Mouse (Mus musculus): ENCODE data around the gene Hoxa9. TPM values are rescaled to one million over a fixed set of nuclear protein-coding genes. Genes with fewer than 3 reads are reported as not detected.

Hoxa9 gene
- total RNA-seq, 2 experiments from 2014 or later: not detected

GRCm38 (mm10) chr6:52180726-52181125, 50.2 kb downstream of the Hoxa9 start:
- intact Hi-C loops (cut with DNase I): no loop called here
- no peak for DNase-seq (ENCODE audit: extremely low spot score in 1 of 2, low spot score in 2 of 2)

GRCm38 (mm10) chr6:52180213-52180710, 50.6 kb downstream of the Hoxa9 start:
- DNase-seq (ENCODE audit: extremely low spot score in 1 of 2, low spot score in 2 of 2): no peak
- intact Hi-C loops (cut with DNase I): no loop called here

- intact Hi-C loops (cut with DNase I): no loop called here
- DNase-seq (ENCODE audit: extremely low spot score in 1 of 2, low spot score in 2 of 2): no peak
These were observed 51.2 kb downstream of the Hoxa9 start for GRCm38 (mm10) chr6:52179690-52180089.

- intact Hi-C loops (cut with DNase I): no loop called here
- DNase-seq (ENCODE audit: extremely low spot score in 1 of 2, low spot score in 2 of 2): no peak
These were observed 51.8 kb downstream of the Hoxa9 start for GRCm38 (mm10) chr6:52178918-52179665.

DNA sequence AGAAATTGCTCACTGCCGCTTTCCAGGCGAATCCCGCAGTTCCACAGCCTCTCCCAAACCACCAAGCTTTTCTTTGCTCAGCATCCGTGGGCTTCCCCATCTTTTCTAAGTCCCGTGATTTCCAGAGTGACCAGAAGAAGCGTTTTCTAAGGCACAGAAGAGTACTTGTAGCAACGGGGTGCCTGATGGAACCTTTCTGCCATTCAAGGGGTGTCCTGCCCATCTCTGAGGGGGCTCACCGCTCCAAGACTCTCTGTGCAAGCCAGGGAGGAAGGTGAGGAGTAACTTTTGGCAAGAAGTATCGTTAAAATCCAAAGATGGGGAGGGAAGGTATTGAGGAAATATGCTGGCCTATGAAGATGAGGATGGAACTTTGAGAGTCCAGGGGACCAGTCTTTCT, 53.1 kb downstream of the Hoxa9 start:
- intact Hi-C loops (cut with DNase I): no loop called here

DNA sequence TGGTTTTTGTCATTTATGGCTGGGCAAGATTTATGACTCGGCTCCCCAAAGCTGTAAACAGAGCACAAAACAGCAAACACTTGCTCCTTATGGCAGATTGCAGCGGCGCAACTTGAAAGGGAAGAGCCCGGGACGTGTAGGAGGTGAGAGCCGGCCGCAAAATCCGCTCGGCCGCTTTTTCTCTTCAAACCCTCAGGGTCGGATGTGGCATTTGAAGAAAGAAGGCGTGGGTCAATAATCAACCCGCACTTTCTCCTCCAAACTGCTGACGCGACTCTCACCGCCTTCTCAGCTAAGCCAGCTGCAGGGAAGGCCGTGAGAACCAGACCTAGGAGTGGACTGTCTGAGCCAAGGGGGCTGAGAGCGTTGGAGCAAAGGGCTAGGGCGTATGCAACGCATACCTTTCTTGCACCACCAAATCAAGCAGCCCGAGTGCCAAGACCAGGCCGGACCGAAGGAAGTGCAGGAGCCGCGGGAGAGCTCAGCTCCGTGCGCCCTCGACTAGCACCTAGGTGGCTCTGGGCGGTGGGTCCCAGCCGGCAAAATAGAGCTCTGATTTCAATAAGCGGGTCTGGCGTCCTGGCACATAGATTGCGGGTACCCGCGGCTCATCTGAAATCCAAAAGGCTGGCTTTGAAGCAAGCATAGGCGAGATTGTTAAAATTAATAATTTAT, 53.7 kb downstream of the Hoxa9 start, which contains the start of gene 5730596B20Rik:
Gene 5730596B20Rik, plus strand, starts transcription at position 438 of the 675 bp plus-strand sequence.
- intact Hi-C loops (cut with DNase I): no loop called here
- no peak for DNase-seq (ENCODE audit: extremely low spot score in 1 of 2, low spot score in 2 of 2)

More for the DNA sequence above, 53.1 kb downstream of the Hoxa9 start:
- DNase-seq (ENCODE audit: extremely low spot score in 1 of 2, low spot score in 2 of 2): no peak

DNA sequence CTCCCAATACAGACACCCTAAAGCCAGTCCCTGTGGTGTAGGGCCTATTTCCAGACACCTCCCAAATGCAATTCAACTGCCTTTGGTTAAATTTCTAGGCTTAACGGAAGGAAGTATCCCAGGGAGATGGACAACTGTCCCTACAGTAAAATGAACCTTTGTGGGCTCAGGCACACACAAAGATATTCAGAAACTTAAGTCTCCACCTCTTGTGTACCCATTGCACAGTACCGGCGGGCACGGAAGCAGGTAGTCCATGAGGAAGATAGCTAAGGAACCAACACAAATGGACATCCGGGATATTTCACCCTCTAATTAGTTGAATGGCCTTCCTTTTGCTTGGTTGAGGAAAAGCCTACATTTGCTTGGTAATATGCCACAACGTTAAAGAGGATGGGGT, 54.5 kb downstream of the Hoxa9 start:
- intact Hi-C loops (cut with DNase I): no loop called here

DNA sequence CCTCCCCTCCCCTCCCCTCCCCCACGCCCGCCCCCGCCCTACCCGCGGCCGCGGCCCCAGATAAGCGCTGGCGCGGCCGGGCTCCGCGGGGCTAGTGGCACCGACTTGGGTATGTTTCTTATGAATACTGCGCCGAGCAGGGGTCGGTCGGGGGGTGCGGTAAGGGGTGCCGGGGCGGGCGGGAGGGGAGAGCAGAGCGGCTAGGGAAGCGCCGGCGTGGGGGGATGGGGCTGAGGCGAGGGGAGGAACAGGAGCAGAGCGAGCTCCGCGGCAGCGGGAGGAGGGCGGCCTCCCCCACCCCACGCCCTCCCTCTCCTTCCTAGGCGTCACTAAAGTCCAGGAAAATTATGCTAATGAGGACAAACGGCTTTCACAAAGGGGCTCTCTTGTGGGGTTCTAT, 55.0 kb downstream of the Hoxa9 start:
- DNase-seq (ENCODE audit: extremely low spot score in 1 of 2, low spot score in 2 of 2): no peak
- intact Hi-C loops (cut with DNase I): no loop called here

More for the DNA sequence above, 54.5 kb downstream of the Hoxa9 start:
- DNase-seq (ENCODE audit: extremely low spot score in 1 of 2, low spot score in 2 of 2): no peak

GRCm38 (mm10) chr6:52174968-52175751, 55.7 kb downstream of the Hoxa9 start:
- intact Hi-C loops (cut with DNase I): no loop called here
- DNase-seq (ENCODE audit: extremely low spot score in 1 of 2, low spot score in 2 of 2): no peak

GRCm38 (mm10) chr6:52173648-52174047, 57.2 kb downstream of the Hoxa9 start:
- DNase-seq (ENCODE audit: extremely low spot score in 1 of 2, low spot score in 2 of 2): no peak
- intact Hi-C loops (cut with DNase I): no loop called here

Small RNA genes within 50 kb of the gene (microRNA-seq; reads per million reads assigned to microRNA genes)
- 2.3 reads per million for gene Mir196b

Other genes with a start within 250 kb of the Hoxa9 start
- gene Skap2, start 218.5 kb downstream of the Hoxa9 start, total RNA-seq (2021): 1 to 10 TPM; 6.4 to 7.7 TPM
- gene Hoxa1, start 72.8 kb downstream of the Hoxa9 start, total RNA-seq (2021): not detected
- gene Hoxa2, start 66.3 kb downstream of the Hoxa9 start, total RNA-seq (2021): not detected
- not detected for gene 5730596B20Rik, start 53.6 kb downstream of the Hoxa9 start, total RNA-seq (2021)
- gene Hoxa4, start 39.3 kb downstream of the Hoxa9 start, total RNA-seq (2021): not detected
- gene Hoxa5, start 26.5 kb downstream of the Hoxa9 start, total RNA-seq (2021): not detected
- not detected for gene Hoxa6, start 22.4 kb downstream of the Hoxa9 start, total RNA-seq (2021)
- not detected for gene Hoxa3, start 17.8 kb downstream of the Hoxa9 start, total RNA-seq (2021)
- not detected for gene Gm28308, start 17.8 kb downstream of the Hoxa9 start, total RNA-seq (2021)
- gene Hoxa7, start 9.2 kb downstream of the Hoxa9 start, total RNA-seq (2021): not detected
- not detected for gene Hoxa10, start 9.8 kb upstream of the Hoxa9 start, total RNA-seq (2021)
- not detected for gene Hoxa11, start 14.7 kb upstream of the Hoxa9 start, total RNA-seq (2021)
- not detected for gene Hoxa13, start 29.8 kb upstream of the Hoxa9 start, total RNA-seq (2021)
- not detected for gene Evx1, start 82.4 kb upstream of the Hoxa9 start, total RNA-seq (2021)

Measured in left cerebral cortex, postnatal 10 days (tissue).